Mouse (Mus musculus) G1E (cell line): ENCODE results near the gene Col12a1.

Experiments used
- CTCF ChIP-seq: IDR thresholded peaks from 2 replicates; pipeline ENCODE4 v1.5.1; 2012; ENCODE audit warnings: low read depth, low read length, inconsistent platforms, mixed read lengths
- GATA1 ChIP-seq: IDR thresholded peaks from 2 replicates; pipeline ENCODE4 v1.6.1; 2012; ENCODE audit warnings: borderline replicate concordance, low read length, inconsistent platforms, mixed read lengths
- GATA2 ChIP-seq: IDR thresholded peaks from 2 replicates; pipeline ENCODE4 v1.6.1; 2012; ENCODE audit warnings: low read depth, low read length, inconsistent platforms, borderline replicate concordance
- TAL1 ChIP-seq: conservative IDR thresholded peaks from 2 replicates; pipeline ENCODE4 v1.6.1; 2012; ENCODE audit warnings: low read depth, low read length, inconsistent platforms, mixed read lengths

DNA sequence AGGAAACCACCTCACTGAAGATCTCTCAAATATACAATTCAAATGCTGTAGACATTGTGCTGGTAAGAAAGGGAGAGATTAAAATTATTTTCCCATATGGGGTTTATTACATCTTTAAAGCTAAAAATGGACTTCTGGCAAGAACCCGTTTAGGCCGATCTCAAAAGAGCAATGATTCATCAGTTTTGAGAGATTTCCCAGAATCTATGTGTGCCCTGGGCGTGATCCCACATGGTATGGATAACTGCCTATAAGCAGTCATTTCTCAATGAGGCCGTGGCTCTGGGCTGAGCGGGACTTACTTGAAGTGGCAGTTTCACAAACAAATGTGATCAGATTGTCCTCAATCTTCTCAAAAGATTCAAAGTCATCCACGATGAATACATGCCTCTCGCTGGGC is 87.4 kb downstream of the Col12a1 start:
- no peak for TF ChIP-seq CTCF
- no peak for TF ChIP-seq TAL1
- no peak for TF ChIP-seq GATA2
- no peak for TF ChIP-seq GATA1
